Mouse (Mus musculus): ENCODE results near the gene Fhit. TPM values are rescaled to one million over a fixed set of nuclear protein-coding genes. Genes with fewer than 3 reads are reported as not detected.
A peak's percentile ranks its signal among the peaks of the same experiment; 100 is the strongest.

Gene Fhit
- polyA plus RNA-seq, 1 experiment from 2014 or later, result 6.7 TPM

DNA sequence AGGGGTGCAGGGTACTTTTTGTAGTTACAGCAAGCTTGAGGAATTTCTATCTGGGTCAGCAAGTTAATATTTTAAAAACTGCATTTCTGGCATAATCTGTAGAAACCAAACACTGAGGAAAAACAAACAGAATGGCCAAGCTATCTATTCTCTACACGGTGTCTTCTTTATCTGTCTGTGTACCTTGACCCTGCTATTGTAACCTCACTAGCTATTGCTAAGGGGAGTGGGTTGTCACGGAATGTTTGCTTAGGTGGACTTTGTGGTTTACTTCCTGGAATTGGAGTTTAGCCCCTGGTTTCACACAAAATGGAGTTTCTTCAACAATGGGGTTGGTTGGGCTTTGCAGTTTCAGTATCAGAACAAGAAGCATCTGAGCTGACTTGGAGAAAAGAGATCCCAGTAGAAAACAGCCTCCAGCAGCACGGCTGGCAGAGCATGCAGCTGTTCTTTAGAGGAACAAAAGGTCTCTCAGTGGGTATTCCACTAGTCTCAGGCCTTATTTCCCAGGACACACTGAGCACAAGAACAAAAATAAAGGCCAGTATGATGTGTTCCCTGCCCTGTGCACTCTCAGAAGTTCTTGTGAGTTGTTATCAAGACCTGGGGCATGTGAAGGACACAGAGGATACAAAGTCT, 1540.8 kb downstream of the Fhit start:
- H3K4me2 ChIP-seq (replicated peaks), result no peak overlapping the region
- H3K4me1 ChIP-seq, result peaks cover 23% of the 10 kb centered on the region
- H3K9me3 ChIP-seq, result no peaks in the 10 kb centered on the region
- no peaks in the 10 kb centered on the region for H3K36me3 ChIP-seq
- no peak overlapping the region for H3K9ac ChIP-seq (replicated peaks)
- WGBS, result 6% methylated on average over 3 of the region's 3 CpGs
- H3K27me3 ChIP-seq, result no peaks in the 10 kb centered on the region
- peak; percentile 36; the same call in 1 of the 2 replicates for ATAC-seq (ENCODE audit: low FRiP score, low read depth)
- H3K27ac ChIP-seq (replicated peaks), result no peak overlapping the region
- H3K4me3 ChIP-seq, result no peak overlapping the region

GRCm38 (mm10) chr14:9619840-9620239, 1542.0 kb downstream of the Fhit start:
- H3K4me2 ChIP-seq (replicated peaks), result no peak overlapping the region
- WGBS, result 49% methylated on average over 1 of the region's 1 CpGs
- no peaks in the 10 kb centered on the region for H3K9me3 ChIP-seq
- H3K27me3 ChIP-seq, result no peaks in the 10 kb centered on the region
- no peak overlapping the region for H3K9ac ChIP-seq (replicated peaks)
- H3K4me3 ChIP-seq, result no peak overlapping the region
- H3K36me3 ChIP-seq, result no peaks in the 10 kb centered on the region
- no peak overlapping the region for H3K27ac ChIP-seq (replicated peaks)
- H3K4me1 ChIP-seq, result peaks cover 23% of the 10 kb centered on the region
- ATAC-seq (ENCODE audit: low FRiP score, low read depth), result no peak

DNA sequence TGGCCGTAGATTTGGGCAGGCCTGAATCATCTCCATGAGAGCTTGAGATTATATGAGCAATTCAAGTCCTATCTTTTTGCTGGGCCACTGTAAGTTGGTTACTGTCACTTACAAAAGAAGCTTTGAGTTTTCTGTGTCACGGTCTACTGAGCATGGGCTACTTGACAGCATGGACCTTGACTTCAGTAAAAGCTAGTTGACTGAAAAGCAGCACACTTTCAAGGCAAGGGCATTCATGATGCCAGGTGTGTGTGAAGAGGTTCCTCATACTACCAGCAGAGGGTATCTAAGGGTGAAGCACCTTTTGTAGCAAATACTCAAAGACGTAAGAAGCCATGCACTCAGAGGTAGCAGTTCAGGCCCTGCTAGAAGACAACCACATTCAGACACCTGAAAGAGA, 1548.7 kb downstream of the Fhit start:
- H3K4me1 ChIP-seq, result peaks cover 1% of the 10 kb centered on the region; the same call in 1 of the 2 replicates
- H3K4me2 ChIP-seq (replicated peaks), result no peak overlapping the region
- no peak overlapping the region for H3K4me3 ChIP-seq
- no peaks in the 10 kb centered on the region for H3K9me3 ChIP-seq
- H3K27ac ChIP-seq (replicated peaks), result no peak overlapping the region
- WGBS, result 90% methylated on average over 3 of the region's 3 CpGs
- ATAC-seq (ENCODE audit: low FRiP score, low read depth), result no peak
- H3K27me3 ChIP-seq, result no peaks in the 10 kb centered on the region
- no peak overlapping the region for H3K9ac ChIP-seq (replicated peaks)
- no peaks in the 10 kb centered on the region for H3K36me3 ChIP-seq

DNA sequence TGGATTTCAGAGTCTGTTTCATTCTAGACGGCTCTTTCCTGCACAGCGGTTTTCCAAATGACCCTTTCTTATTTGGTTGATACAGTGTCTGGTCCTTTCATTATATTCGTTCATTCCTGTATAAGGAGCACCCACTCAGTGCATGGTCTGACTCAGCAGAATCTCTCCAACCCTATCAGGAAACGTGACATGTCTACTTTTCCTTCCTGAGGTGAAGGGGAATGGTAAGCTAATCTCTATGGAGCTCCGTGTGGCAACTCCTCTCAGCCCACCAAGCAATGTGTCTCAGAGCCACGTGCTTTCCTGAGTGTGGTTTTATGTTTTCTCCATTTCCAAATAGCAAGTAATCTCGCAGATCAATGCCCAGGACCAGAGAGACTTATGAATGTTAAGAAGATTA, 1552.7 kb downstream of the Fhit start:
- Histone ChIP-seq H3K4me2 (replicated peaks) (no peak overlapping the region), H3K36me3 (no peaks in the 10 kb centered on the region), H3K27ac (replicated peaks) (no peak overlapping the region), H3K9me3 (no peaks in the 10 kb centered on the region), H3K4me1 (no peaks in the 10 kb centered on the region), H3K27me3 (no peaks in the 10 kb centered on the region; the same call in 1 of the 2 replicates), H3K4me3 (no peak overlapping the region), H3K9ac (replicated peaks) (no peak overlapping the region)
- WGBS, result 80% methylated on average over 7 of the region's 7 CpGs
- no peak for ATAC-seq (ENCODE audit: low FRiP score, low read depth)

DNA sequence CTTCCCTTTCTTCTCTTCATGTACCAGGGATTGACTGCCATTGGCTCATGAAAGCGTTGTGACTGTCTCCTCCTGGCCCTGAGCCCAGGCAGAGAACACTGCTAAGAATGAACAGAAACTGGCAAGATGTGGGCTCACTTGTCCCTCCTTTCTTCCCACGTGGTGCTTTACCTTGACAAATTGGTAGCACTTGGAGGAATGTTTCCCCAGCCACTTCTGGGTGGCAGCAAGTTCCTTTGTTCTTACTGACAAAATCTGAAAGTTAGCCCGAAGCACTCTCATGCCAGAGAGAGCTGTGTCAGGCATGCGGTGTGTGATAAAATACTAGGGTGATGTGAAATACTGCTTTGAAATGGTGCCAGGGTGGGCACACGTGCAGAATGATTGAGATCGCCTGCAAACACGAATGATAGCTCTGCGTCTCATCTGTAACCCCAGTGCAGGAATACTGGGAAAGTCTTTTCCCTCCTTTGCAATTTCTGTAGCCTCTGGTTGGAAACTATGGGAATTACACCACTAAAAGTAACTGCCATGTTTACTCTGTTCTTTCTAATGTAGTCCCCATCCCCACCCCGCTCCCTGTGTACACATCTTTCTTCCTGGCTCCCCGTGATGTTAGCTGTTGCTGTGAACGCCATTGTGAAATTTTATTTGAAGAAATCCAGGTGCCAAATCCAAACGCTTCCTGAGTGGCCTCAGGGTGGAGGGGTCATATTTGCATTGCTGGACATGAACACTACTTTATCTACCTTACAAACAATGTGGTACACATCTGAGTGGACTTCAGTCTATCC, 1555.1 kb downstream of the Fhit start:
- Histone ChIP-seq H3K4me3 (no peak overlapping the region), H3K36me3 (no peaks in the 10 kb centered on the region), H3K9me3 (no peaks in the 10 kb centered on the region), H3K27me3 (peaks cover 3% of the 10 kb centered on the region; the same call in 1 of the 2 replicates), H3K9ac (replicated peaks) (no peak overlapping the region), H3K4me1 (no peaks in the 10 kb centered on the region), H3K27ac (replicated peaks) (no peak overlapping the region), H3K4me2 (replicated peaks) (no peak overlapping the region)
- WGBS, result 82% methylated on average over 12 of the region's 12 CpGs
- no peak for ATAC-seq (ENCODE audit: low FRiP score, low read depth)

- Histone ChIP-seq H3K36me3 (no peaks in the 10 kb centered on the region), H3K27ac (replicated peaks) (no peak overlapping the region), H3K27me3 (peaks cover 17% of the 10 kb centered on the region), H3K9me3 (no peaks in the 10 kb centered on the region), H3K4me1 (peaks cover 11% of the 10 kb centered on the region), H3K9ac (replicated peaks) (no peak overlapping the region), H3K4me3 (no peak overlapping the region), H3K4me2 (replicated peaks) (no peak overlapping the region)
- ATAC-seq (ENCODE audit: low FRiP score, low read depth), result no peak
Observed at GRCm38 (mm10) chr14:9600271-9600670, 1561.6 kb downstream of the Fhit start.

GRCm38 (mm10) chr14:9597460-9597977, 1564.3 kb downstream of the Fhit start:
- no peaks in the 10 kb centered on the region for H3K36me3 ChIP-seq
- ATAC-seq (ENCODE audit: low FRiP score, low read depth), result peak; percentile 75
- 5% methylated on average over 5 of the region's 5 CpGs for WGBS
- no peak overlapping the region for H3K4me3 ChIP-seq
- no peak overlapping the region for H3K27ac ChIP-seq (replicated peaks)
- peaks cover 11% of the 10 kb centered on the region for H3K4me1 ChIP-seq
- H3K4me2 ChIP-seq (replicated peaks), result no peak overlapping the region
- H3K27me3 ChIP-seq, result peaks cover 19% of the 10 kb centered on the region
- H3K9me3 ChIP-seq, result no peaks in the 10 kb centered on the region
- no peak overlapping the region for H3K9ac ChIP-seq (replicated peaks)

DNA sequence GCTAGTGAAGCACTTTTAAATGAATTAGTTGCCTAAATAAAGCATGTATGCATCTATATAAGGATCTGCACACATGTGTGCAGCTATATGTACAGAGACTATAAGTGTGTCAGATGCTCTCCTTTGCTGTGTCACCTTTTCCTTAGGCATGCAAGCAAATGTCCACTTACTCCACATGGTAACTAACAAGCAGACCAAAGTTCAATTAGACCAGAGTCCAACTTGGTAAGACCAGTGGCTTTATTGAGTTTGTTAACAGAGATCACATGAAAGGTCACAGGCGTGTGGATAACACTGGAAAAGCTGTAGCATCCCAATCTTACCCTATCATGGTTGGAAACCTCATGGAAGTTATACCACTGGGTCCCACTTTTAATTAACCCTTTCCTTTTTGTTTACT, 1572.7 kb downstream of the Fhit start:
- H3K4me1 ChIP-seq, result no peaks in the 10 kb centered on the region
- H3K27me3 ChIP-seq, result no peaks in the 10 kb centered on the region
- H3K4me3 ChIP-seq, result no peak overlapping the region
- H3K36me3 ChIP-seq, result no peaks in the 10 kb centered on the region
- H3K9ac ChIP-seq (replicated peaks), result no peak overlapping the region
- H3K27ac ChIP-seq (replicated peaks), result no peak overlapping the region
- H3K4me2 ChIP-seq (replicated peaks), result no peak overlapping the region
- H3K9me3 ChIP-seq, result peaks cover 3% of the 10 kb centered on the region; the same call in 1 of the 2 replicates
- 83% methylated on average over 1 of the region's 1 CpGs for WGBS
- ATAC-seq (ENCODE audit: low FRiP score, low read depth), result no peak

- Histone ChIP-seq H3K27ac (replicated peaks) (no peak overlapping the region), H3K9ac (replicated peaks) (no peak overlapping the region), H3K27me3 (0 out of 2 replicates have a peak, but pooled peaks cover 1% of the 10 kb centered on the region), H3K9me3 (peaks cover 3% of the 10 kb centered on the region; the same call in 1 of the 2 replicates), H3K36me3 (no peaks in the 10 kb centered on the region), H3K4me3 (no peak overlapping the region), H3K4me1 (no peaks in the 10 kb centered on the region), H3K4me2 (replicated peaks) (no peak overlapping the region)
- WGBS, result 94% methylated on average over 4 of the region's 4 CpGs
- no peak for ATAC-seq (ENCODE audit: low FRiP score, low read depth)
Observed at GRCm38 (mm10) chr14:9587900-9588299, 1573.9 kb downstream of the Fhit start.

GRCm38 (mm10) chr14:9583227-9584155, 1578.3 kb downstream of the Fhit start:
- ATAC-seq (ENCODE audit: low FRiP score, low read depth), result no peak
- Histone ChIP-seq H3K4me2 (replicated peaks) (no peak overlapping the region), H3K9me3 (peaks cover 3% of the 10 kb centered on the region; the same call in 1 of the 2 replicates), H3K9ac (replicated peaks) (no peak overlapping the region), H3K4me1 (no peaks in the 10 kb centered on the region), H3K36me3 (no peaks in the 10 kb centered on the region), H3K4me3 (no peak overlapping the region), H3K27me3 (peaks cover 10% of the 10 kb centered on the region; the same call in 1 of the 2 replicates), H3K27ac (replicated peaks) (no peak overlapping the region)
- WGBS, result 80% methylated on average over 8 of the region's 8 CpGs

DNA sequence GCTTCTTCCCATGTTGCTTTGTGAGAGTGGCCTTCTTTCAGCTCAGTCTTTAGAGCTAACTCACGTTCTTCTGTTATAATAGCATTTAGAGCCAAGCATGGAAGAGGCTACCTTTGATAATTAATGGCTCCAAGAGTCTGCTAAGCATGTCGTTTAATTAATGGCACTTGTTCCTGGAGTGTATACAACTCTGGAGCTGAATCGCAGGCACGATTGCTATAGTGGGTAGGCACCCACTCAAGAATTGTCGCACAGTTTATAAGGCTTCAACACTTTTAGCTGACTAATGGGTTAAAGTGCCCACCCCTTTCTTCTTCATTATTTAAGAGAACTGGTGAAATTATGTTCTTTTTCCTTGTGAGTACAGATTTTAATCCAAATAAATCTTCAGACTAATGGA, 1605.5 kb downstream of the Fhit start:
- Histone ChIP-seq H3K9me3 (no peaks in the 10 kb centered on the region), H3K27me3 (no peaks in the 10 kb centered on the region), H3K36me3 (no peaks in the 10 kb centered on the region), H3K4me2 (replicated peaks) (no peak overlapping the region), H3K4me1 (peaks cover 12% of the 10 kb centered on the region; the same call in 1 of the 2 replicates), H3K9ac (replicated peaks) (no peak overlapping the region), H3K4me3 (no peak overlapping the region), H3K27ac (replicated peaks) (no peak overlapping the region)
- no peak for ATAC-seq (ENCODE audit: low FRiP score, low read depth)
- 75% methylated on average over 5 of the region's 5 CpGs for WGBS
